Mouse (Mus musculus): ENCODE measurements around the gene Capza1. TPM values are rescaled to one million over a fixed set of nuclear protein-coding genes. Genes with fewer than 3 reads are reported as not detected.

Gene Capza1
- polyA plus RNA-seq, 1 experiment from 2014 or later = 149 TPM

DNA sequence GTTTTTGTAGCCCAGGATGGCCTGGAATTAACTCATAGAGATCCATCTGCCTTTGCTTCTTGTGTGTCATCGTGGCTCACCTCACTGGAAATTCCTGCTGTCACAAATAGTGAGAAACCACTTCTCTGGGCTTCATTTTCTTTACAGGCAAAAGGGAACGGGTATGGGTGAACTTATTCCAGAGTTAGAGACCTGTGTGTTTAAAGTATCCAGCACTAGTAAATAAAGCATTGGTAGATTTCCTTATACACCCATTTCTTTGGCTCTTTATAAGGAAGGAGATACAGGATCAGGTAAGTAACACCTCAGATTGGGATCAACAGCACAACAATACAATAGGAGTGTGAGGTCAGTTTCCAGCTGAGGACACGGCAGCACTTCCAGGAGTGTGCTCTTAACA lies 76.2 kb downstream of the Capza1 start, which contains the start of gene Rhoc:
Gene Rhoc, plus strand, starts transcription at position 301 of the 400 bp plus-strand sequence.
- Histone ChIP-seq H3K27me3 (no peaks in the 10 kb centered on the region), H3K4me1 (replicated peaks) (peaks cover 44% of the 10 kb centered on the region), H3K9ac (peak within 1 kb of the TSS; percentile 81), H3K9me3 (replicated peaks) (no peaks in the 10 kb centered on the region), H3K36me3 (peaks cover 5% of the 10 kb centered on the region; the same call in 1 of the 2 replicates), H3K4me2 (peak within 1 kb of the TSS; percentile 78), H3K27ac (peak within 1 kb of the TSS; percentile 95), H3K4me3 (peak within 1 kb of the TSS; percentile 79)
- WGBS = 21% methylated on average over 3 of the region's 3 CpGs
- ATAC-seq (replicated peaks; ENCODE audit: insufficient number of reproducible peaks, insufficient read depth, low FRiP score, low read depth) = no peak

- H3K27ac ChIP-seq = no peak overlapping the region
- WGBS = 90% methylated on average over 6 of the region's 6 CpGs
- peaks cover 41% of the 10 kb centered on the region for H3K4me1 ChIP-seq (replicated peaks)
- H3K9ac ChIP-seq = no peak overlapping the region
- no peak for ATAC-seq (replicated peaks; ENCODE audit: insufficient number of reproducible peaks, insufficient read depth, low FRiP score, low read depth)
- H3K27me3 ChIP-seq = no peaks in the 10 kb centered on the region
- H3K36me3 ChIP-seq = no peaks in the 10 kb centered on the region
- H3K4me3 ChIP-seq = no peak overlapping the region
- no peak overlapping the region for H3K4me2 ChIP-seq
- H3K9me3 ChIP-seq (replicated peaks) = no peaks in the 10 kb centered on the region
Observed at GRCm38 (mm10) chr3:104785284-104785683, 79.0 kb downstream of the Capza1 start.

GRCm38 (mm10) chr3:104783971-104784500 lies 80.3 kb downstream of the Capza1 start:
- Histone ChIP-seq H3K27ac (no peak overlapping the region), H3K4me3 (no peak overlapping the region), H3K9ac (no peak overlapping the region), H3K27me3 (peaks cover 3% of the 10 kb centered on the region), H3K9me3 (replicated peaks) (no peaks in the 10 kb centered on the region), H3K4me1 (replicated peaks) (peaks cover 41% of the 10 kb centered on the region), H3K4me2 (peak overlapping the region; percentile 21), H3K36me3 (no peaks in the 10 kb centered on the region)
- WGBS = 45% methylated on average over 14 of the region's 14 CpGs
- ATAC-seq (replicated peaks; ENCODE audit: insufficient number of reproducible peaks, insufficient read depth, low FRiP score, low read depth) = no peak

DNA sequence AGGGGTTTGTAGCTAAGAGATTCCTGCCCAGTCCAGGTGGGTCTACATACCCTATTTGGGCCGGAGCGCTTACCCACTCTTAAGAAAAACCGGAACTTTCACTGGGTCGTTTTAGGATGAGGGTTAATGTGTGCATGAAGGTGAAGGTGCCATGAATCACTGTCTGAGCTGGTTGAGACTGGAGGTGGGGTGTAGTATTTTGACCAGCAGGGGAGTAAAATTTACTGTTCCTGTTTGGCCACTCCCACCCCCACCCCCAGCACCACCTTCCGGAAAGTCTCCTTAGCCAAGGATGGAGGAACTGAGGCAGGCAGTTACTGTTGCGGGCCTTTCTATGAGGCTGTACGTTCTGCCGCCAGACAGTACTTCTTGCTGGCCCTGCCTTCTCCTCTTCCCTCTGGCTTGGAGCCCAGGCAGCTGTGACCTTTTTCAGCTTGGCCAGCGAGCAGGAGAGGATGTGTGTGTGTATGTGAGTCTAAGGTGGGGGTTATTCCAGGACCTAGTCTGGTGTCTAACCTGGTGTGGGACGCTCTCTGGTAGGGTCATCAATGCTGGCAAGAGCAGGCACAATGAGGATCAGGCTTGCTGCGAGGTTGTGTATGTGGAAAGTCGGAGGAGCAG lies 82.1 kb downstream of the Capza1 start:
- Histone ChIP-seq H3K27me3 (peaks cover 16% of the 10 kb centered on the region), H3K9ac (peak overlapping the region; percentile 73)
- peak; percentile 43 for ATAC-seq (replicated peaks; ENCODE audit: insufficient number of reproducible peaks, insufficient read depth, low FRiP score, low read depth)

GRCm38 (mm10) chr3:104781471-104781903 lies 82.8 kb downstream of the Capza1 start, which contains the start of gene Fam19a3:
Gene Fam19a3 (minus strand): TSS chr3:104781840.
- Histone ChIP-seq H3K4me3 (peak within 1 kb of the TSS; percentile 67), H3K4me1 (replicated peaks) (peaks cover 45% of the 10 kb centered on the region), H3K9ac (peak within 1 kb of the TSS; percentile 73), H3K27me3 (peaks cover 22% of the 10 kb centered on the region), H3K36me3 (no peaks in the 10 kb centered on the region), H3K4me2 (peak within 1 kb of the TSS; percentile 98), H3K9me3 (replicated peaks) (no peaks in the 10 kb centered on the region), H3K27ac (peak within 1 kb of the TSS; percentile 91)
- 1% methylated on average over 26 of the region's 26 CpGs for WGBS
- ATAC-seq (replicated peaks; ENCODE audit: insufficient number of reproducible peaks, insufficient read depth, low FRiP score, low read depth) = peak; percentile 68

More for the DNA sequence above, 82.1 kb downstream of the Capza1 start:
- H3K27ac ChIP-seq = peak overlapping the region; percentile 91
- 14% methylated on average over 12 of the region's 12 CpGs for WGBS
- peaks cover 43% of the 10 kb centered on the region for H3K4me1 ChIP-seq (replicated peaks)
- H3K9me3 ChIP-seq (replicated peaks) = no peaks in the 10 kb centered on the region
- H3K4me3 ChIP-seq = peak overlapping the region; percentile 67
- H3K4me2 ChIP-seq = peak overlapping the region; percentile 98
- H3K36me3 ChIP-seq = no peaks in the 10 kb centered on the region

GRCm38 (mm10) chr3:104780561-104781420 lies 83.5 kb downstream of the Capza1 start, which contains the start of gene Ppm1j:
Gene Ppm1j (plus strand): TSS chr3:104781056.
- WGBS = 1% methylated on average over 56 of the region's 56 CpGs
- H3K27me3 ChIP-seq = peaks cover 29% of the 10 kb centered on the region
- peak; percentile 76 for ATAC-seq (replicated peaks; ENCODE audit: insufficient number of reproducible peaks, insufficient read depth, low FRiP score, low read depth)

GRCm38 (mm10) chr3:104779949-104780348 lies 84.4 kb downstream of the Capza1 start:
- Histone ChIP-seq H3K27ac (no peak overlapping the region), H3K4me1 (replicated peaks) (peaks cover 45% of the 10 kb centered on the region), H3K27me3 (peaks cover 32% of the 10 kb centered on the region), H3K9ac (no peak overlapping the region), H3K9me3 (replicated peaks) (no peaks in the 10 kb centered on the region), H3K4me3 (no peak overlapping the region; the same call in 1 of the 2 replicates), H3K36me3 (no peaks in the 10 kb centered on the region), H3K4me2 (peak overlapping the region; percentile 98; the same call in 1 of the 2 replicates)
- 2% methylated on average over 7 of the region's 7 CpGs for whole genome bisulfite sequencing
- no peak for ATAC-seq (replicated peaks; ENCODE audit: insufficient number of reproducible peaks, insufficient read depth, low FRiP score, low read depth)

More at GRCm38 (mm10) chr3:104780561-104781420, 83.5 kb downstream of the Capza1 start, which contains the start of gene Ppm1j:
- H3K9me3 ChIP-seq (replicated peaks) = no peaks in the 10 kb centered on the region
- H3K4me2 ChIP-seq = peak within 1 kb of the TSS; percentile 98
- H3K27ac ChIP-seq = peak within 1 kb of the TSS; percentile 91
- peaks cover 45% of the 10 kb centered on the region for H3K4me1 ChIP-seq (replicated peaks)
- peak within 1 kb of the TSS; percentile 73 for H3K9ac ChIP-seq
- H3K36me3 ChIP-seq = no peaks in the 10 kb centered on the region
- peak within 1 kb of the TSS; percentile 67 for H3K4me3 ChIP-seq

GRCm38 (mm10) chr3:104777342-104777741 lies 87.0 kb downstream of the Capza1 start:
- Histone ChIP-seq H3K4me1 (replicated peaks) (peaks cover 31% of the 10 kb centered on the region), H3K9ac (peak overlapping the region; percentile 51), H3K9me3 (replicated peaks) (no peaks in the 10 kb centered on the region), H3K4me3 (peak overlapping the region; percentile 48), H3K27ac (no peak overlapping the region), H3K4me2 (peak overlapping the region; percentile 79), H3K27me3 (peaks cover 32% of the 10 kb centered on the region), H3K36me3 (no peaks in the 10 kb centered on the region)
- no peak for ATAC-seq (replicated peaks; ENCODE audit: insufficient number of reproducible peaks, insufficient read depth, low FRiP score, low read depth)
- WGBS = 1% methylated on average over 20 of the region's 20 CpGs

GRCm38 (mm10) chr3:104773301-104773700 lies 91.0 kb downstream of the Capza1 start:
- H3K4me3 ChIP-seq = no peak overlapping the region
- no peak overlapping the region for H3K27ac ChIP-seq
- WGBS = 75% methylated on average over 7 of the region's 7 CpGs
- H3K4me1 ChIP-seq (replicated peaks) = peaks cover 8% of the 10 kb centered on the region; the same call in 1 of the 2 replicates
- no peak overlapping the region for H3K9ac ChIP-seq
- H3K4me2 ChIP-seq = no peak overlapping the region
- peaks cover 27% of the 10 kb centered on the region for H3K27me3 ChIP-seq
- H3K9me3 ChIP-seq (replicated peaks) = no peaks in the 10 kb centered on the region
- no peak for ATAC-seq (replicated peaks; ENCODE audit: insufficient number of reproducible peaks, insufficient read depth, low FRiP score, low read depth)
- H3K36me3 ChIP-seq = no peaks in the 10 kb centered on the region

Measured in heart, embryonic 15.5 days (tissue).